Mouse (Mus musculus): ENCODE measurements around the gene Abca8a.

- TF ChIP-seq CTCF (IDR thresholded peaks at IDR 0.05; ENCODE audit: control insufficient read depth, insufficient read depth, insufficient read length), result no peak
- TF ChIP-seq USF1 (IDR thresholded peaks at IDR 0.05; ENCODE audit: low read depth), result no peak
- TF ChIP-seq FOSL1 (IDR thresholded peaks at IDR 0.05; ENCODE audit: insufficient read depth, low read length, poor library complexity, severe bottlenecking), result no peak
- TF ChIP-seq CEBPB (IDR thresholded peaks at IDR 0.05; ENCODE audit: low read depth), result peak; percentile 73
- no peak for TF ChIP-seq MAX (IDR thresholded peaks at IDR 0.05)
- TF ChIP-seq MYOD1 (IDR thresholded peaks at IDR 0.05; ENCODE audit: control insufficient read depth, insufficient read length, low read depth), result no peak
- TF ChIP-seq MYOG (IDR thresholded peaks at IDR 0.05; ENCODE audit: control insufficient read depth, extremely low read depth, insufficient read length), result no peak
These were observed 4.5 kb downstream of the Abca8a start for GRCm38 (mm10) chr11:110091328-110091727.
